Mouse (Mus musculus): ENCODE data around the gene Uchl1. TPM values are rescaled to one million over a fixed set of nuclear protein-coding genes. Genes with fewer than 3 reads are reported as not detected.
A peak's percentile ranks its signal among the peaks of the same experiment; 100 is the strongest.

Gene Uchl1
- 1.5 and 2.3 TPM in 2 replicates for polyA plus RNA-seq (2015; fragmentation: Nextera tagmentation; extraction: Ambion mirVana)

- Histone ChIP-seq H3K4me2 (peak within 1 kb of the TSS; percentile 57), H3K4me3 (replicated peaks) (peak within 1 kb of the TSS; percentile 28), H3K9ac (no peak within 1 kb of the TSS), H3K36me3 (replicated peaks) (no peaks in the 10 kb centered on the region), H3K4me1 (replicated peaks) (peaks cover 11% of the 10 kb centered on the region), H3K27ac (replicated peaks) (no peak within 1 kb of the TSS), H3K9me3 (replicated peaks) (no peaks in the 10 kb centered on the region), H3K27me3 (peaks cover 50% of the 10 kb centered on the region)
- no peak for ATAC-seq (ENCODE audit: insufficient read depth)
- WGBS (ENCODE audit: insufficient replicate concordance) = under 1% methylated on average over 20 of the region's 20 CpGs
Observed at GRCm38 (mm10) chr5:66675983-66676382, at the start of gene Uchl1. Uchl1 (plus strand) TSS chr5:66676091.

- WGBS (ENCODE audit: insufficient replicate concordance) = 26% methylated on average over 7 of the region's 7 CpGs
- H3K9ac ChIP-seq = no peak overlapping the region
- H3K27me3 ChIP-seq = no peaks in the 10 kb centered on the region
Observed at GRCm38 (mm10) chr5:66627805-66628204, 48.1 kb upstream of the Uchl1 start.

GRCm38 (mm10) chr5:66635459-66636079 is 40.3 kb upstream of the Uchl1 start:
- no peaks in the 10 kb centered on the region for H3K4me1 ChIP-seq (replicated peaks)
- no peak overlapping the region for H3K4me2 ChIP-seq
- no peak for ATAC-seq (ENCODE audit: insufficient read depth)
- no peak overlapping the region for H3K27ac ChIP-seq (replicated peaks)
- H3K4me3 ChIP-seq (replicated peaks) = no peak overlapping the region
- no peaks in the 10 kb centered on the region for H3K9me3 ChIP-seq (replicated peaks)
- no peak overlapping the region for H3K9ac ChIP-seq
- H3K36me3 ChIP-seq (replicated peaks) = no peaks in the 10 kb centered on the region
- H3K27me3 ChIP-seq = no peaks in the 10 kb centered on the region
- WGBS (ENCODE audit: insufficient replicate concordance) = 48% methylated on average over 10 of the region's 10 CpGs

More at GRCm38 (mm10) chr5:66627805-66628204, 48.1 kb upstream of the Uchl1 start:
- no peaks in the 10 kb centered on the region for H3K36me3 ChIP-seq (replicated peaks)
- H3K27ac ChIP-seq (replicated peaks) = no peak overlapping the region
- H3K9me3 ChIP-seq (replicated peaks) = no peaks in the 10 kb centered on the region
- no peaks in the 10 kb centered on the region for H3K4me1 ChIP-seq (replicated peaks)
- no peak overlapping the region for H3K4me3 ChIP-seq (replicated peaks)
- no peak for ATAC-seq (ENCODE audit: insufficient read depth)
- no peak overlapping the region for H3K4me2 ChIP-seq

GRCm38 (mm10) chr5:66642156-66642555 is 33.7 kb upstream of the Uchl1 start:
- Histone ChIP-seq H3K27me3 (no peaks in the 10 kb centered on the region), H3K9ac (no peak overlapping the region), H3K27ac (replicated peaks) (no peak overlapping the region), H3K4me1 (replicated peaks) (no peaks in the 10 kb centered on the region), H3K9me3 (replicated peaks) (no peaks in the 10 kb centered on the region), H3K4me2 (no peak overlapping the region), H3K4me3 (replicated peaks) (no peak overlapping the region), H3K36me3 (replicated peaks) (no peaks in the 10 kb centered on the region)
- WGBS (ENCODE audit: insufficient replicate concordance) = 67% methylated on average over 4 of the region's 4 CpGs
- ATAC-seq (ENCODE audit: insufficient read depth) = no peak

GRCm38 (mm10) chr5:66643260-66643659 is 32.6 kb upstream of the Uchl1 start:
- Histone ChIP-seq H3K4me1 (replicated peaks) (no peaks in the 10 kb centered on the region), H3K27me3 (no peaks in the 10 kb centered on the region), H3K27ac (replicated peaks) (no peak overlapping the region), H3K9me3 (replicated peaks) (no peaks in the 10 kb centered on the region), H3K36me3 (replicated peaks) (no peaks in the 10 kb centered on the region), H3K9ac (no peak overlapping the region), H3K4me2 (no peak overlapping the region), H3K4me3 (replicated peaks) (no peak overlapping the region)
- ATAC-seq (ENCODE audit: insufficient read depth) = no peak
- WGBS (ENCODE audit: insufficient replicate concordance) = 39% methylated on average over 5 of the region's 5 CpGs

GRCm38 (mm10) chr5:66647504-66647903 is 28.4 kb upstream of the Uchl1 start:
- WGBS (ENCODE audit: insufficient replicate concordance) = 30% methylated on average over 7 of the region's 7 CpGs
- no peaks in the 10 kb centered on the region for H3K9me3 ChIP-seq (replicated peaks)
- ATAC-seq (ENCODE audit: insufficient read depth) = no peak

GRCm38 (mm10) chr5:66654220-66654619 is 21.7 kb upstream of the Uchl1 start:
- H3K4me2 ChIP-seq = no peak overlapping the region
- no peaks in the 10 kb centered on the region for H3K4me1 ChIP-seq (replicated peaks)
- H3K4me3 ChIP-seq (replicated peaks) = no peak overlapping the region
- no peak for ATAC-seq (ENCODE audit: insufficient read depth)
- WGBS (ENCODE audit: insufficient replicate concordance) = 43% methylated on average over 5 of the region's 5 CpGs
- no peaks in the 10 kb centered on the region for H3K36me3 ChIP-seq (replicated peaks)
- H3K9me3 ChIP-seq (replicated peaks) = no peaks in the 10 kb centered on the region
- H3K9ac ChIP-seq = no peak overlapping the region
- H3K27me3 ChIP-seq = no peaks in the 10 kb centered on the region
- no peak overlapping the region for H3K27ac ChIP-seq (replicated peaks)

More at GRCm38 (mm10) chr5:66647504-66647903, 28.4 kb upstream of the Uchl1 start:
- no peak overlapping the region for H3K4me2 ChIP-seq
- no peak overlapping the region for H3K4me3 ChIP-seq (replicated peaks)
- no peaks in the 10 kb centered on the region for H3K4me1 ChIP-seq (replicated peaks)
- H3K9ac ChIP-seq = no peak overlapping the region
- H3K36me3 ChIP-seq (replicated peaks) = no peaks in the 10 kb centered on the region
- H3K27me3 ChIP-seq = no peaks in the 10 kb centered on the region
- H3K27ac ChIP-seq (replicated peaks) = no peak overlapping the region

GRCm38 (mm10) chr5:66675189-66675890 is 551 bp upstream of the Uchl1 start:
- Histone ChIP-seq H3K4me2 (peak overlapping the region; percentile 57; the same call in 1 of the 2 replicates), H3K9me3 (replicated peaks) (no peaks in the 10 kb centered on the region), H3K36me3 (replicated peaks) (no peaks in the 10 kb centered on the region), H3K4me1 (replicated peaks) (peaks cover 11% of the 10 kb centered on the region), H3K27ac (replicated peaks) (no peak overlapping the region), H3K9ac (no peak overlapping the region), H3K4me3 (replicated peaks) (no peak overlapping the region), H3K27me3 (peaks cover 50% of the 10 kb centered on the region)
- 2% methylated on average over 18 of the region's 18 CpGs for WGBS (ENCODE audit: insufficient replicate concordance)
- no peak for ATAC-seq (ENCODE audit: insufficient read depth)

- Histone ChIP-seq H3K9me3 (replicated peaks) (no peaks in the 10 kb centered on the region), H3K4me2 (peak overlapping the region; percentile 57), H3K4me1 (replicated peaks) (peaks cover 11% of the 10 kb centered on the region), H3K27ac (replicated peaks) (no peak overlapping the region), H3K4me3 (replicated peaks) (peak overlapping the region; percentile 28), H3K27me3 (peaks cover 50% of the 10 kb centered on the region), H3K9ac (no peak overlapping the region), H3K36me3 (replicated peaks) (no peaks in the 10 kb centered on the region)
- ATAC-seq (ENCODE audit: insufficient read depth) = no peak
- WGBS (ENCODE audit: insufficient replicate concordance) = 1% methylated on average over 50 of the region's 51 CpGs
Observed at GRCm38 (mm10) chr5:66676457-66677117, 696 bp downstream of the Uchl1 start.

GRCm38 (mm10) chr5:66677411-66678345 is 1.8 kb downstream of the Uchl1 start:
- whole genome bisulfite sequencing (ENCODE audit: insufficient replicate concordance) = 66% methylated on average over 21 of the region's 21 CpGs
- ATAC-seq (ENCODE audit: insufficient read depth) = no peak
- H3K9me3 ChIP-seq (replicated peaks) = no peaks in the 10 kb centered on the region

More at GRCm38 (mm10) chr5:66677411-66678345, 1.8 kb downstream of the Uchl1 start:
- peaks cover 50% of the 10 kb centered on the region for H3K27me3 ChIP-seq
- H3K27ac ChIP-seq (replicated peaks) = no peak overlapping the region
- H3K4me3 ChIP-seq (replicated peaks) = no peak overlapping the region
- no peak overlapping the region for H3K9ac ChIP-seq
- H3K4me1 ChIP-seq (replicated peaks) = peaks cover 11% of the 10 kb centered on the region
- H3K4me2 ChIP-seq = no peak overlapping the region
- H3K36me3 ChIP-seq (replicated peaks) = no peaks in the 10 kb centered on the region

Measured in liver, embryonic 15.5 days (tissue).